Mouse (Mus musculus): Measurements from ENCODE around the gene Trappc1.

DNA sequence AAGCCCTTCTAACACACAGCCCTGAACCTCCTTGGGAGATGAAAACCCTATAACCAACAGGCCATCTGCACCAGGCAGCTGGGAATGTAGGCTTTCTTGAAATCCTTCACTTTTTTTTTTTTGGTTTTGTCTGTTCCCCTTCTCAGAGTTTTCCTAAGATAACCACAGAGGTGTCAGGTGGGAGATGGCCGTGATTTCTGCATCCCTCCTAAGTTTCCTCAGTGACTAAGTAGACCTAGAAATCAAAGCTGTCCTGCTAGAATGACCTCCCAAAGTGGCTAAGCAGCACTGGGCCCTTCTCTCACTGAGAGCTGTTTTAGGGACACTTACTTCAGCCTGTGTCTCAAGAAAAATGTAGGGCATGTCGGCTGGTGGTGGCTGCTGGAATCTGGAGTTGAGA is 26.0 kb upstream of the Trappc1 start:
- no peak for TF ChIP-seq CTCF (IDR thresholded peaks at IDR 0.05; ENCODE audit: insufficient read depth, low read length)
- TF ChIP-seq POLR2A (IDR thresholded peaks at IDR 0.05; ENCODE audit: borderline replicate concordance, extremely low read depth, low read depth, low read length) = no peak
